Mouse (Mus musculus) intestine, embryonic 14.5 days (tissue): ENCODE results near the gene Spata2l. TPM values are rescaled to one million over a fixed set of nuclear protein-coding genes. Genes with fewer than 3 reads are reported as not detected.
A peak's percentile ranks its signal among the peaks of the same experiment; 100 is the strongest.
"Not testable (repeated sequence)": the region's sequence is repeated elsewhere in the genome, so short reads cannot be mapped to it uniquely, and the experiment has no call there.

Experiments used
- ATAC-seq: fragments of 200-750 bp; cut with Nextera tagmentation; replicated peaks from 2 replicates; pipeline ENCODE4 v1.8.0; 2017; ENCODE audit warnings: low read depth, moderate number of reproducible peaks, moderate TSS enrichment, moderate library complexity; ENCODE audit not compliant: low FRiP score, low TSS enrichment
- DNase-seq: peaks from one replicate; pipeline ENCODE4 v3.0.0-alpha.2; 2018; ENCODE audit warnings: low spot score
- H3K27ac ChIP-seq: fragments of 300-500 bp; sonication (generic); 2 replicates; pipeline ENCODE4 v1.5.1; 2014; ENCODE audit warnings: low read depth, mild to moderate bottlenecking, control low read depth
- H3K27me3 ChIP-seq: fragments of 300-500 bp; sonication (generic); replicated peaks from 2 replicates; pipeline ENCODE4 v1.6.1; 2014; ENCODE audit warnings: low read length, control low read depth; ENCODE audit not compliant: control insufficient read depth, insufficient read depth
- H3K36me3 ChIP-seq: fragments of 300-500 bp; sonication (generic); 2 replicates; pipeline ENCODE4 v1.6.1; 2014; ENCODE audit warnings: low read length, control low read depth; ENCODE audit not compliant: control insufficient read depth, insufficient read depth
- H3K4me1 ChIP-seq: fragments of 300-500 bp; sonication (generic); replicated peaks from 2 replicates; pipeline ENCODE4 v1.6.1; 2014; ENCODE audit warnings: low read length, control low read depth, mixed read lengths; ENCODE audit not compliant: control insufficient read depth, insufficient read depth
- H3K4me2 ChIP-seq: fragments of 300-500 bp; sonication (generic); 2 replicates; pipeline ENCODE4 v1.6.1; 2014; ENCODE audit warnings: low read length
- H3K4me3 ChIP-seq: fragments of 300-500 bp; sonication (generic); 2 replicates; pipeline ENCODE4 v1.5.1; 2014; ENCODE audit warnings: low read depth, low read length, control low read depth, mixed read lengths
- H3K9ac ChIP-seq: fragments of 300-500 bp; sonication (generic); 2 replicates; pipeline ENCODE4 v1.6.1; 2014; ENCODE audit warnings: mild to moderate bottlenecking, low read length
- H3K9me3 ChIP-seq: fragments of 300-500 bp; sonication (generic); 2 replicates; pipeline ENCODE4 v1.6.1; 2016; ENCODE audit warnings: low read length, control low read depth; ENCODE audit not compliant: control insufficient read depth
- WGBS: fragments of 180-500 bp; shearing (Covaris S2); extraction: QIAGEN DNeasy Blood & Tissue Kit; methylation state at CpG from one replicate; pipeline ENCODE4 v1.1.7; 2014; 5-methylcytosine and 5-hydroxymethylcytosine counted together
- polyA plus RNA-seq: library from polyadenylated mRNA; unstranded; fragments of >200 nt; fragmentation: Nextera tagmentation; extraction: Ambion mirVana; gene quantifications from 2 replicates; pipeline ENCODE4 v1.2.1, GENCODE M21; 2014

Gene Spata2l
- 3.7 and 4.6 TPM in 2 replicates for polyA plus RNA-seq

GRCm38 (mm10) chr8:123235520-123236497 lies at the start of gene Spata2l:
Gene Spata2l (minus strand): TSS chr8:123236233.
- WGBS: 2% methylated on average over 57 of the region's 57 CpGs
- H3K27ac ChIP-seq: no peak within 1 kb of the TSS

GRCm38 (mm10) chr8:123284493-123284892 lies 48.5 kb upstream of the Spata2l start:
- no peaks in the 10 kb centered on the region for H3K9me3 ChIP-seq
- ATAC-seq (no peak), DNase-seq (no peak)
- peaks cover 34% of the 10 kb centered on the region for H3K36me3 ChIP-seq
- H3K9ac ChIP-seq: no peak overlapping the region
- no peak overlapping the region for H3K4me2 ChIP-seq
- WGBS: 78% methylated on average over 5 of the region's 5 CpGs
- H3K4me3 ChIP-seq: no peak overlapping the region
- no peaks in the 10 kb centered on the region for H3K4me1 ChIP-seq
- no peak overlapping the region for H3K27ac ChIP-seq
- no peaks in the 10 kb centered on the region for H3K27me3 ChIP-seq

More at GRCm38 (mm10) chr8:123235520-123236497, at the start of gene Spata2l:
- Histone ChIP-seq H3K27me3 (peaks cover 16% of the 10 kb centered on the region), H3K36me3 (no peaks in the 10 kb centered on the region), H3K9ac (peak within 1 kb of the TSS; percentile 36), H3K9me3 (no peaks in the 10 kb centered on the region), H3K4me2 (peak within 1 kb of the TSS; percentile 93), H3K4me3 (peak within 1 kb of the TSS; percentile 46), H3K4me1 (peaks cover 11% of the 10 kb centered on the region)
- ATAC-seq: peak; percentile 86
- peak; percentile 90 for DNase-seq

DNA sequence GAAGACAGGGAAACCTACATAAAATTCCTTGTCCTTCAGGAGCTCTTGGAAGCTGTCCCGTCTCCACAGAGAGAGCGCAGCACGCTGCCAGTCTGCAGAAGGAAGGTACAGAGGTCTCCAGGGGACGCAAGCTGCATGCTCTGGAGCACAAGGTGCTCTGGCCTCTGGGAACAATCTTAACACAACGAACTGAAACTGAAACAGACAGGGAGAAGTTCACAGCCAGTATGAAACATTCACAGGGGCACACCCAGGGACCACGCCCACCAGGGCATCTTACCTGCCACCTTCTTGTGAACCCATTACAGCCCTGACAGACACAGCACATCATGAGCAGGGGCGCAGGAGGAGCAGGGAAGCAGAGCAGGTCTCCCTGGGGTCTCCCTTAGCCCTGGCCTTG lies 48.0 kb upstream of the Spata2l start:
- Histone ChIP-seq H3K4me1 (no peaks in the 10 kb centered on the region), H3K4me2 (no peak overlapping the region), H3K9ac (no peak overlapping the region), H3K4me3 (no peak overlapping the region), H3K27me3 (no peaks in the 10 kb centered on the region), H3K9me3 (no peaks in the 10 kb centered on the region), H3K27ac (no peak overlapping the region), H3K36me3 (peaks cover 31% of the 10 kb centered on the region)
- no peak for ATAC-seq
- 87% methylated on average over 7 of the region's 7 CpGs for WGBS
- DNase-seq: no peak

- peaks cover 27% of the 10 kb centered on the region for H3K36me3 ChIP-seq
- 91% methylated on average over 4 of the region's 6 CpGs for WGBS
- ATAC-seq, H3K4me2 ChIP-seq, DNase-seq, H3K27me3 ChIP-seq, H3K9me3 ChIP-seq, H3K4me3 ChIP-seq, H3K4me1 ChIP-seq, H3K9ac ChIP-seq, H3K27ac ChIP-seq: not testable (repeated sequence)
These were observed 47.0 kb upstream of the Spata2l start for GRCm38 (mm10) chr8:123282994-123283393.

- Histone ChIP-seq H3K9me3 (no peaks in the 10 kb centered on the region), H3K27ac (no peak overlapping the region), H3K36me3 (peaks cover 20% of the 10 kb centered on the region), H3K4me2 (no peak overlapping the region), H3K27me3 (no peaks in the 10 kb centered on the region), H3K9ac (no peak overlapping the region), H3K4me3 (no peak overlapping the region), H3K4me1 (no peaks in the 10 kb centered on the region)
- ATAC-seq: no peak
- WGBS: 89% methylated on average over 13 of the region's 13 CpGs
- no peak for DNase-seq
These were observed 44.5 kb upstream of the Spata2l start for GRCm38 (mm10) chr8:123280302-123281094.

- WGBS: 94% methylated on average over 4 of the region's 4 CpGs
- Histone ChIP-seq H3K36me3 (peaks cover 20% of the 10 kb centered on the region), H3K9me3 (no peaks in the 10 kb centered on the region), H3K4me2 (no peak overlapping the region), H3K27me3 (no peaks in the 10 kb centered on the region), H3K4me3 (no peak overlapping the region), H3K4me1 (no peaks in the 10 kb centered on the region), H3K9ac (no peak overlapping the region), H3K27ac (no peak overlapping the region)
- DNase-seq (no peak), ATAC-seq (no peak)
These were observed 43.8 kb upstream of the Spata2l start for GRCm38 (mm10) chr8:123279828-123280227.

DNA sequence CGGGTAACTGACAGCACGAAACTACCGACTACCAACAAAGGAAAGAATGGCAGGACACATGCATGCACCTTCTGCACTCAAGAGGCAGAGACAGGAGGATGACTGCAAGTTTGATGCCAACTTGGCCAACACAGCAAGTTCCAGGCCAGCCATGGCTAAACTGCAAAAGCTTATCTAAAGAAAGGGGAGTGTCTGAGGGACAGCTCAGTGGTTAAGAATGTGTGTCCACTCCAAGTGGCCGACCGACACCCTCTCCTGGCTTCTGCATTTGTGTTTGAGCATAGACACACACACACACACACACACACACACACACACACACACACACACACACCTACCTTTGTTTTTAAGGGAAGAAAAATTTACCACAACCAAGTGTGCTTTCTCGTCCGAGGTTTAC lies 42.4 kb upstream of the Spata2l start:
- 69% methylated on average over 7 of the region's 7 CpGs for WGBS
- Histone ChIP-seq H3K9ac (no peak overlapping the region), H3K4me1 (no peaks in the 10 kb centered on the region), H3K27ac (no peak overlapping the region), H3K4me3 (no peak overlapping the region), H3K9me3 (no peaks in the 10 kb centered on the region), H3K27me3 (no peaks in the 10 kb centered on the region), H3K36me3 (peaks cover 24% of the 10 kb centered on the region), H3K4me2 (no peak overlapping the region)
- no peak for DNase-seq
- no peak for ATAC-seq

GRCm38 (mm10) chr8:123275096-123275495 lies 39.1 kb upstream of the Spata2l start:
- Histone ChIP-seq H3K36me3 (peaks cover 22% of the 10 kb centered on the region), H3K27ac (no peak overlapping the region), H3K27me3 (no peaks in the 10 kb centered on the region), H3K9me3 (no peaks in the 10 kb centered on the region), H3K4me2 (no peak overlapping the region), H3K9ac (no peak overlapping the region), H3K4me1 (no peaks in the 10 kb centered on the region), H3K4me3 (no peak overlapping the region)
- WGBS: 95% methylated on average over 12 of the region's 12 CpGs
- ATAC-seq (no peak), DNase-seq (no peak)
